Mouse (Mus musculus) neural tube, embryonic 14.5 days (tissue): Measurements from ENCODE around the gene Dkkl1. TPM values are rescaled to one million over a fixed set of nuclear protein-coding genes. Genes with fewer than 3 reads are reported as not detected.
A peak's percentile ranks its signal among the peaks of the same experiment; 100 is the strongest.

Experiments used
- ATAC-seq: fragments of 200-750 bp; cut with Nextera tagmentation; 2 replicates; pipeline ENCODE4 v1.8.0; 2017; ENCODE audit warnings: low read depth, mild to moderate bottlenecking, moderate TSS enrichment, moderate library complexity
- H3K27ac ChIP-seq: fragments of 300-500 bp; sonication (generic); 2 replicates; pipeline ENCODE4 v1.5.1; 2014; ENCODE audit warnings: low read depth, mild to moderate bottlenecking, control low read depth, low read length, moderate library complexity, mixed read lengths
- H3K27me3 ChIP-seq: fragments of 300-500 bp; sonication (generic); 2 replicates; pipeline ENCODE4 v1.6.1; 2014; ENCODE audit warnings: low read length; ENCODE audit not compliant: control insufficient read depth, insufficient read depth
- H3K36me3 ChIP-seq: fragments of 300-500 bp; sonication (generic); 2 replicates; pipeline ENCODE4 v1.6.1; 2014; ENCODE audit warnings: low read length, mixed read lengths; ENCODE audit not compliant: control insufficient read depth, insufficient read depth
- H3K4me1 ChIP-seq: fragments of 300-500 bp; sonication (generic); 2 replicates; pipeline ENCODE4 v1.6.1; 2014; ENCODE audit warnings: low read length; ENCODE audit not compliant: control insufficient read depth, insufficient read depth
- H3K4me2 ChIP-seq: fragments of 300-500 bp; sonication (generic); 2 replicates; pipeline ENCODE4 v1.6.1; 2014; ENCODE audit warnings: mild to moderate bottlenecking, low read depth, low read length, control low read depth
- H3K4me3 ChIP-seq: fragments of 300-500 bp; sonication (generic); 2 replicates; pipeline ENCODE4 v1.5.1; 2014; ENCODE audit warnings: low read depth, low read length, control low read depth, mixed read lengths
- H3K9ac ChIP-seq: fragments of 300-500 bp; sonication (generic); replicated peaks from 2 replicates; pipeline ENCODE4 v1.6.1; 2014; ENCODE audit warnings: low read depth, mild to moderate bottlenecking, control low read depth, low read length, mixed read lengths
- H3K9me3 ChIP-seq: fragments of 300-500 bp; sonication (generic); 2 replicates; pipeline ENCODE4 v1.6.1; 2016; ENCODE audit warnings: low read length; ENCODE audit not compliant: control insufficient read depth
- WGBS: fragments of 180-500 bp; shearing (Covaris S2); extraction: QIAGEN DNeasy Blood & Tissue Kit; methylation state at CpG from one replicate; pipeline ENCODE4 v1.1.7; 2014; 5-methylcytosine and 5-hydroxymethylcytosine counted together
- polyA plus RNA-seq: library from polyadenylated mRNA; unstranded; fragments of >200 nt; fragmentation: Nextera tagmentation; extraction: Ambion mirVana; gene quantifications from 2 replicates; pipeline ENCODE4 v1.2.1, GENCODE M21; 2014

Dkkl1 gene
- polyA plus RNA-seq, 1 experiment from 2014 or later, result 11.8 TPM

DNA sequence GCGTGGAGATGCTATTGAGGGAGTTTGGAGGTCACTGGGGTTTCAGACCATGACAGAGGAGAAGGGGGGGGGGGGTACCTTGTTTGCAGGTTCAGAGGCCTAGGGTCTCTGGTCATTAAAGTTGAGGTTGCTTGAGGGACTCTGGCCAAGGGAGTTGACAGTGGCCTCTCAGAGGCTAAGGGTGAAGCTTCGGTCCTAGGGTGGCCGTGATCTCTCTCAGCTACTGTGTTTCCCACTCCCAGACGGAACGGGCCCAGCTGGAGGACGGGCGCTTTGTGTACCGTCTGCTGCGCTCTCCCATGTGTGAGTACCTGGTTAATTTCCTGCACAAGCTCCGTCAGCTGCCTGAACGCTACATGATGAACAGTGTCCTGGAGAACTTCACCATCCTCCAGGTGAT lies 20.0 kb upstream of the Dkkl1 start:
- H3K4me2 ChIP-seq, result no peak overlapping the region
- WGBS, result 86% methylated on average over 11 of the region's 11 CpGs
- H3K4me1 ChIP-seq, result peaks cover 7% of the 10 kb centered on the region
- H3K36me3 ChIP-seq, result 0 out of 2 replicates have a peak, but pooled peaks cover 2% of the 10 kb centered on the region
- ATAC-seq, result no peak
- no peak overlapping the region for H3K9ac ChIP-seq
- H3K27ac ChIP-seq, result no peak overlapping the region
- peaks cover 3% of the 10 kb centered on the region; the same call in 1 of the 2 replicates for H3K27me3 ChIP-seq
- no peaks in the 10 kb centered on the region for H3K9me3 ChIP-seq
- no peak overlapping the region for H3K4me3 ChIP-seq

- Histone ChIP-seq H3K36me3 (0 out of 2 replicates have a peak, but pooled peaks cover 2% of the 10 kb centered on the region), H3K27me3 (peaks cover 3% of the 10 kb centered on the region; the same call in 1 of the 2 replicates), H3K4me2 (no peak overlapping the region), H3K9ac (no peak overlapping the region), H3K4me3 (no peak overlapping the region), H3K27ac (no peak overlapping the region), H3K9me3 (no peaks in the 10 kb centered on the region), H3K4me1 (peaks cover 7% of the 10 kb centered on the region)
- ATAC-seq, result no peak
- WGBS, result 95% methylated on average over 12 of the region's 12 CpGs
Measured at GRCm38 (mm10) chr7:45231192-45231591, 19.2 kb upstream of the Dkkl1 start.

GRCm38 (mm10) chr7:45229459-45230203 lies 17.7 kb upstream of the Dkkl1 start:
- H3K9ac ChIP-seq, result no peak overlapping the region
- peaks cover 7% of the 10 kb centered on the region for H3K4me1 ChIP-seq
- ATAC-seq, result no peak
- no peak overlapping the region for H3K4me3 ChIP-seq
- H3K27me3 ChIP-seq, result peaks cover 3% of the 10 kb centered on the region; the same call in 1 of the 2 replicates
- no peak overlapping the region for H3K4me2 ChIP-seq
- H3K9me3 ChIP-seq, result no peaks in the 10 kb centered on the region
- H3K27ac ChIP-seq, result no peak overlapping the region
- WGBS, result 89% methylated on average over 7 of the region's 7 CpGs
- 0 out of 2 replicates have a peak, but pooled peaks cover 2% of the 10 kb centered on the region for H3K36me3 ChIP-seq

DNA sequence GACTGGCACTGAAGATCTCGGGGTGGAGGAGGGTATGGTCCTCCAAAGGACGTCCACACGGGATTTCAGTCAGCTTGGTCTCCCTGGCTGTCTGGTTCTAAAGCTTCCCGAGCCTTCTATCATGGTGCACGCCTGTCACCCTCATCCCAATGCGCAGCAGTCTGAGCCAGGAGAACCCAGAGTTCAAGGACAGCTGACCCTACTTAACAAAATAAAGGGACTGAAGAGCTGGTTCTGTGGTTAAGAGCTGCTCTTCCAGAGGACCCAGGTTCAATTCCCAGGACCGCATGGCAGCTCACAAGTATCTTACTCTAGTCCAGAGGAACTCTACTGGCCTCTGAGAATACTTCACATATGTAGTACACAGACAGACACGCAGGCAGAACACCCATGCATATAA lies 17.1 kb upstream of the Dkkl1 start:
- H3K9ac ChIP-seq, result no peak overlapping the region
- 96% methylated on average over 8 of the region's 8 CpGs for WGBS
- no peak overlapping the region for H3K4me2 ChIP-seq
- no peak overlapping the region for H3K27ac ChIP-seq
- no peak overlapping the region for H3K4me3 ChIP-seq
- peaks cover 4% of the 10 kb centered on the region for H3K4me1 ChIP-seq
- no peak for ATAC-seq
- H3K27me3 ChIP-seq, result peaks cover under 1% of the 10 kb centered on the region; the same call in 1 of the 2 replicates
- H3K36me3 ChIP-seq, result 0 out of 2 replicates have a peak, but pooled peaks cover 2% of the 10 kb centered on the region
- H3K9me3 ChIP-seq, result no peaks in the 10 kb centered on the region

- Histone ChIP-seq H3K4me2 (no peak overlapping the region), H3K9ac (no peak overlapping the region), H3K9me3 (no peaks in the 10 kb centered on the region), H3K36me3 (0 out of 2 replicates have a peak, but pooled peaks cover 2% of the 10 kb centered on the region), H3K4me1 (no peaks in the 10 kb centered on the region; the same call in 1 of the 2 replicates), H3K27ac (no peak overlapping the region), H3K4me3 (no peak overlapping the region), H3K27me3 (no peaks in the 10 kb centered on the region)
- ATAC-seq, result no peak
- 97% methylated on average over 18 of the region's 18 CpGs for WGBS
Measured at GRCm38 (mm10) chr7:45228548-45228947, 16.6 kb upstream of the Dkkl1 start.

- H3K27ac ChIP-seq, result no peak overlapping the region
- H3K4me3 ChIP-seq, result no peak overlapping the region
- H3K27me3 ChIP-seq, result no peaks in the 10 kb centered on the region
- ATAC-seq, result no peak
- 99% methylated on average over 5 of the region's 5 CpGs for WGBS
- no peak overlapping the region for H3K9ac ChIP-seq
- 0 out of 2 replicates have a peak, but pooled peaks cover 2% of the 10 kb centered on the region for H3K36me3 ChIP-seq
- no peaks in the 10 kb centered on the region for H3K4me1 ChIP-seq
- no peaks in the 10 kb centered on the region for H3K9me3 ChIP-seq
- H3K4me2 ChIP-seq, result no peak overlapping the region
Measured at GRCm38 (mm10) chr7:45226421-45226820, 14.5 kb upstream of the Dkkl1 start.

DNA sequence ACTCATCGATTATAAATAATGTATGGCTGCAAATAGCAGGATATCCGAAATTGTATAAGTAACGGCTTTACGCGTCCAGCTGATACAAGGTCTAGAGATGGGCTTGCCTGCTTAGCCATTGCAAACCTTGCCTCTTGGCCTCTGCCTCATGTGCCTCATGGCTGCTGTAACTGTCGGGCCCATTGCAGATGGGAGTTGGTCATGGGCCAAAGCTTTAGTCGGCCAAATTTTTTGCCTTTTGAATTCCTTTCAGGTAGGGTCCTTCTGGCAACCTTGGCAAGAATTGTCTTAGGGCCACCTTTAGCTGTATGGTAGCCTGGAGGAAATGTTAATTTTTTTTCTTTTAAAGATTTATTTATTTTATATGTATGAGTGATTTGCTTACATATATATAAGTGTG lies 12.9 kb upstream of the Dkkl1 start:
- H3K27ac ChIP-seq, result no peak overlapping the region
- H3K4me1 ChIP-seq, result no peaks in the 10 kb centered on the region
- 95% methylated on average over 7 of the region's 7 CpGs for WGBS
- no peaks in the 10 kb centered on the region for H3K9me3 ChIP-seq
- H3K9ac ChIP-seq, result no peak overlapping the region
- H3K4me3 ChIP-seq, result no peak overlapping the region
- ATAC-seq, result no peak
- no peak overlapping the region for H3K4me2 ChIP-seq
- 0 out of 2 replicates have a peak, but pooled peaks cover 2% of the 10 kb centered on the region for H3K36me3 ChIP-seq
- no peaks in the 10 kb centered on the region for H3K27me3 ChIP-seq

DNA sequence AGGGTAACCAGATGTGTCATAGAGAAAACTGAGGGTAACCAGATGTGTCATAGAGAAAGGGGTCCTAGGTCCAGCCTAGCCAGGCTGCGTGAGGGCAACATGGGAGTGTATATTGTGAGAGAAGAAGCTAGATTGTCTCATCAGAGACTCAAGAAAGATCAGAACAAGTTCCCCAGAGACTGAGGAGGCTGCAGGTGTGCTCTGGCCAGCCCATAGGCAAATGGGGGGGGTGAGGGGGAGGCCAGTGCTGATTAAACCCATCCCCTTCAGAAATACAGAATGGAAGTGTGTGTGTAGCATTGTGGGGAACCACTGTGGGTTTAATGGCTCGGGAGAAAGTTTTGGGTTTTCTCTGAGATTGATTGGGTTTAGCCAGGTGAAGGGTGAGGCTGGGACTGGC lies 9.7 kb upstream of the Dkkl1 start:
- 88% methylated on average over 2 of the region's 2 CpGs for WGBS
- H3K9ac ChIP-seq, result no peak overlapping the region
- peaks cover 8% of the 10 kb centered on the region for H3K4me1 ChIP-seq
- no peaks in the 10 kb centered on the region for H3K9me3 ChIP-seq
- H3K27ac ChIP-seq, result no peak overlapping the region
- H3K36me3 ChIP-seq, result no peaks in the 10 kb centered on the region
- H3K4me2 ChIP-seq, result no peak overlapping the region
- ATAC-seq, result no peak
- H3K27me3 ChIP-seq, result no peaks in the 10 kb centered on the region
- H3K4me3 ChIP-seq, result no peak overlapping the region

GRCm38 (mm10) chr7:45216442-45217183 lies 4.7 kb upstream of the Dkkl1 start:
- peaks cover 19% of the 10 kb centered on the region for H3K4me1 ChIP-seq
- WGBS, result 2% methylated on average over 13 of the region's 13 CpGs
- peaks cover 3% of the 10 kb centered on the region; the same call in 1 of the 2 replicates for H3K27me3 ChIP-seq
- H3K27ac ChIP-seq, result peak overlapping the region; percentile 81
- no peaks in the 10 kb centered on the region for H3K9me3 ChIP-seq
- peak overlapping the region; percentile 72 for H3K4me2 ChIP-seq
- peak; percentile 68; the same call in 1 of the 2 replicates for ATAC-seq
- no peaks in the 10 kb centered on the region for H3K36me3 ChIP-seq
- H3K9ac ChIP-seq, result peak overlapping the region; percentile 64
- peak overlapping the region; percentile 45 for H3K4me3 ChIP-seq
